Mouse (Mus musculus) ES-Bruce4 (cell line): Measurements from ENCODE around the gene Ung.

Source experiments
- CTCF ChIP-seq: IDR thresholded peaks from one replicate; pipeline ENCODE4 v1.8.1; 2011; ENCODE audit warnings: low read depth, low read length
- EP300 ChIP-seq: IDR thresholded peaks from 2 replicates; pipeline ENCODE4 v1.6.1; 2011; ENCODE audit warnings: low read depth, low read length; ENCODE audit not compliant: insufficient read depth
- POLR2A ChIP-seq: IDR thresholded peaks from one replicate; pipeline ENCODE4 v1.8.1; 2011; ENCODE audit warnings: low read length; ENCODE audit not compliant: insufficient read depth

DNA sequence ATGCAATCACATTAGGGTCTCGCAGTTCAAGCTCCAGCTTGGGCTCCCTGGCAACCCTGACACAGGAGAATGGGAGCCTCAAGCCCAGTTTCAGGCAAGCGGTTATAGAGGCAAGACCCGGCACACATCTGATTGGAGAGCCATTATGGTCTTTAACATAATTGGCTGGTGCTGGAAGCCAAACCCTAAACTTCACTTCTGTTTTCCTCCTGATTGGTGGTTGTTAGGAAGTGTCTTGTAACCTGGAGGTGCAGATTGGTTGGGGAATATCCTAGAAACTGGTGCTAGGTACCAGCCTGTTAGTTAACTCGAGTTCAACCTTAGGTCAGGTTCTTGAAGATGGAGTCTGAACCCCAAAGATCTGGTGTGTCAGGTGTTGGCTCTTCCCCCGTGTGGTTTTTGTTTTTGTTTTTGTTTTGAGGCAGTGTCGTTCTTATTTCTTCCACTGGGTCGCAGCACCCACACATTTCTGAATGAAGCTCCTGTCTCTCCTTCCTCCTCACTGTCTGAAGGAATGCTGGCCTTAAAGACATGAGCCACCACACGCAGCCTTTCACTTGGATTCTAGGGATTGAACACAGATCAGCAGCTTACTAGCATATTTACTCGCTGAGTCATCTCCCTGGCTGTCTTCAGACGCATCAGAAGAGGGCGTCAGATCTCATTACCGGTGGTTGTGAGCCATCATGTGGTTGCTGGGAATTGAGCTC is 32.1 kb downstream of the Ung start:
- TF ChIP-seq CTCF, result no peak
- TF ChIP-seq POLR2A, result no peak
- TF ChIP-seq EP300, result no peak
